Comparison of ENCODE assay signal across 16 mouse cellular contexts in the genomic region with DNA sequence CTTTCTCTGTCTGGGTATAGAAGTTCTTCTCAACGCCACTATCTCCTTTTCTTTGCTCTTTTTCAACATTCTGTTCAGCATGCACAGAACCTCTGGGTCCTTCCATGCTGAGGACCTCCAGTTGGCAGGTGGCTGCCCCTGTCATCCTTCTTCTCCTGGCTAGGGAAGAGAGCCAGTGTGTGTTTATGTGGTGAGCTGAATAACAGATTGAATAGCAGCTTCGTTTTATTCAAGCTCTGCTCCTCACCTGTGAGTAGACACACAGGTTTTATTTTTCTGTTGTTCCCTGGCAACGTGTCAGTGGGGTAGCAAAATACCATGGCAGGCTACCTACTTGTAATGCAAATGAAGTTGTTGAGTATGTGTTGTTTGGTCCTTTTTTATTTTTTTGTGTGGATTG.
DNase-seq lines count a peak whose midpoint lies in the region; ATAC-seq and TF ChIP-seq lines count a peak whose summit lies in the region.
"Had no signal": no experiment of that assay in that cellular context is flagged by ENCODE, and none has a peak within 500 bp of the region (broad histone marks: within the 10 kb centered on the region; RNA-seq: fewer than 3 reads in every experiment).

No protein-coding gene starts in this region.

- H3K4me1 ChIP-seq in hindbrain, embryonic 16.5 days (ENCODE audit: control insufficient read depth, insufficient read depth, low read depth, low read length): no peaks in the 10 kb centered on the region; the same call in 1 of the 2 replicates
- no peaks in the 10 kb centered on the region for H3K4me1 ChIP-seq in hindbrain, embryonic 10.5 days (replicated peaks)
- no peaks in the 10 kb centered on the region; the same call in 1 of the 2 replicates for H3K4me1 ChIP-seq in cerebellum, adult 2 months (ENCODE audit: control insufficient read depth, insufficient read depth, low read length)
- H3K4me1 ChIP-seq: heart, embryonic 10.5 days; hindbrain, embryonic 15.5 days; kidney, embryonic 15.5 days had no signal

- WGBS in hindbrain, embryonic 16.5 days: 26% methylated on average over 3 of the region's 3 CpGs
- WGBS in hindbrain, embryonic 10.5 days: 38% methylated on average over 3 of the region's 3 CpGs
- WGBS in cerebellum, adult 2 months: 12% methylated on average over 3 of the region's 3 CpGs

- no peak overlapping the region for H3K4me2 ChIP-seq in hindbrain, embryonic 16.5 days (ENCODE audit: low read length)
- H3K4me2 ChIP-seq: hindbrain, embryonic 15.5 days; kidney, embryonic 15.5 days; liver, embryonic 11.5 days had no signal

- DNase-seq in hindbrain, embryonic 10.5 days (ENCODE audit: low spot score): no peak
- DNase-seq in brain, adult 2 months (ENCODE audit: low read depth, low spot score): peak; percentile 67
- DNase-seq in cerebellum, adult 2 months: peak; percentile 26 to 39
- peak; percentile 9 to 29 for DNase-seq in cerebellum, postnatal 36 days
- DNase-seq in spleen, adult 18-20 months: no peak
- no peak for DNase-seq in gastrocnemius, adult 2 months
- DNase-seq: adrenal gland, adult 8-10 months; heart, postnatal 10 days; kidney, postnatal 4 days; lung, adult 18-20 months had no signal

- H3K9me3 ChIP-seq in hindbrain, embryonic 16.5 days (ENCODE audit: control insufficient read depth, low read length): no peaks in the 10 kb centered on the region
- no peaks in the 10 kb centered on the region for H3K9me3 ChIP-seq in hindbrain, embryonic 10.5 days
- H3K9me3 ChIP-seq: heart, embryonic 10.5 days; hindbrain, embryonic 15.5 days; kidney, embryonic 15.5 days had no signal

- ATAC-seq in hindbrain, embryonic 16.5 days: peak; percentile 60
- ATAC-seq: intestine, postnatal 0 days had no signal

- no peak overlapping the region for H3K4me3 ChIP-seq in hindbrain, embryonic 16.5 days (ENCODE audit: low read length)
- no peak overlapping the region for H3K4me3 ChIP-seq in hindbrain, embryonic 10.5 days
- H3K4me3 ChIP-seq in cerebellum, adult 2 months (replicated peaks; ENCODE audit: insufficient read depth, low read depth, low read length): no peak overlapping the region
- H3K4me3 ChIP-seq in gastrocnemius, adult 2 months: no peak overlapping the region
- H3K4me3 ChIP-seq: heart, embryonic 10.5 days; hindbrain, embryonic 15.5 days; kidney, embryonic 15.5 days had no signal

- no peak for TF ChIP-seq CTCF in cerebellum, adult 2 months (IDR thresholded peaks at IDR 0.05; ENCODE audit: borderline replicate concordance, insufficient read depth, low read depth, low read length)
- no peak for TF ChIP-seq CTCF in gastrocnemius, adult 2 months (IDR thresholded peaks at IDR 0.05)

- H3K9ac ChIP-seq in hindbrain, embryonic 16.5 days (ENCODE audit: low read depth, low read length): no peak overlapping the region
- H3K9ac ChIP-seq: hindbrain, embryonic 15.5 days; kidney, embryonic 15.5 days had no signal

- intact Hi-C loops in gastrocnemius, adult 2 months (cut with DNase I): no loop called here

- no peaks in the 10 kb centered on the region for H3K27me3 ChIP-seq in hindbrain, embryonic 16.5 days (replicated peaks; ENCODE audit: control insufficient read depth, insufficient read depth, low read length)
- H3K27me3 ChIP-seq in hindbrain, embryonic 10.5 days (ENCODE audit: insufficient read depth, poor library complexity, severe bottlenecking): no peaks in the 10 kb centered on the region
- H3K27me3 ChIP-seq in cerebellum, adult 2 months (ENCODE audit: control insufficient read depth, insufficient read depth, low read length): no peaks in the 10 kb centered on the region
- H3K27me3 ChIP-seq: hindbrain, embryonic 15.5 days; kidney, embryonic 15.5 days had no signal

- no peak for TF ChIP-seq POLR2A in cerebellum, adult 2 months (IDR thresholded peaks at IDR 0.05; ENCODE audit: borderline replicate concordance, insufficient read depth, low read length)

- H3K36me3 ChIP-seq in hindbrain, embryonic 16.5 days (ENCODE audit: control insufficient read depth, insufficient read depth, low read length): no peaks in the 10 kb centered on the region
- no peaks in the 10 kb centered on the region for H3K36me3 ChIP-seq in hindbrain, embryonic 10.5 days
- H3K36me3 ChIP-seq: heart, embryonic 10.5 days; hindbrain, embryonic 15.5 days; kidney, embryonic 15.5 days had no signal

- H3K27ac ChIP-seq in hindbrain, embryonic 16.5 days (ENCODE audit: low read depth, low read length): peak overlapping the region; percentile 44; the same call in 1 of the 2 replicates
- H3K27ac ChIP-seq in hindbrain, embryonic 10.5 days: no peak overlapping the region
- no peak overlapping the region for H3K27ac ChIP-seq in cerebellum, adult 2 months (ENCODE audit: insufficient read depth, low read length)
- H3K27ac ChIP-seq in gastrocnemius, adult 2 months: no peak overlapping the region
- H3K27ac ChIP-seq: heart, embryonic 10.5 days; hindbrain, embryonic 15.5 days; kidney, embryonic 15.5 days had no signal

Comparison
In these comparisons a context has a peak if more than half of its experiments do, and no peak if none do; other contexts are left out.
1. DNase-seq: peak in brain, adult 2 months (single experiment), cerebellum, adult 2 months (2 of 2) and cerebellum, postnatal 36 days (2 of 2); none in hindbrain, embryonic 10.5 days (single experiment), spleen, adult 18-20 months (0 of 2) and gastrocnemius, adult 2 months (single experiment).